Mouse (Mus musculus): Measurements from ENCODE around the gene Cfap100. TPM values are rescaled to one million over a fixed set of nuclear protein-coding genes. Genes with fewer than 3 reads are reported as not detected.

The Cfap100 gene
- total RNA-seq, 2 experiments from 2014 or later, result 0.30 TPM; not detected in 1

DNA sequence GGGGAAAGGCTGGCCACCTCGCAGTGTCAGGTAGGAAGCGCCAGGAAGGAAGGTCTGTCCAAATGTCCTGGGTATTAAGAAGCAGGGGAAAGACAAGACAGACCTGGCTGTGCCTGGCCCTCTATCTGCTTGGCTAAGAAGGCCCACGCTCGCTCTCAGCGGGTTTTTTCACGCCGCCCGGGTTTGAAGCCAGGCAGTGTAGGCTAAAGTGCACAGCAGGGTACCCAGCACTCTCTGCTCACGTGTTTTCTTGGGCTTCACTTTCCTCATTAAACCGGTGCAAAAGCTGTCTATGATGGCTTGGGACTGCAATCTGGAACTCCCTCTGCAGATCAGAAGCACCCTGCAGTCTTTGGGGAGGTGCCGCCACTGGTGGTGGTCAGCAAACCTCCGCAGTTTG is 33.2 kb upstream of the Cfap100 start:
- intact Hi-C loops (cut with DNase I), result loop anchor here (2.0 kb wide), 1 partner anchor 47 kb away; no protein-coding TSS in a partner anchor
- no peak for DNase-seq

DNA sequence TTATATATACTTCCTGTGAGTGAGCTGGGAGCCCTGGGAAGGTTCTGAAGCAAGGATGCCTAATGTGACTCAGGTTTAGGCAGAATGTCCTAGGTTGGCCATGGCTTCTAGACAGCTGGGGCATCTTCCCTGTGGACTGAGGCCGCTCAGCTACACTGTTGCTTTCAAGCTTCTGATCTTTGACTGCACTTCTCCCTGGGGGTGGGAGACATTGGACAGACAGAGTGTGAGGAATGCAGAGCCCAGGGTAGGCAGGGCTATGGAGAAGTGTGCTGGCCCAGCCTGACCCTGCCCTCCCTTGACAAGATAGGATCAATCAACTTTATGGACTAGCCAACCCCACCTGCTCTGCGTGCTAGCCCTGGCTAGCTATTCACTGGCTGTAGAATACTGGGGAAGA is 32.6 kb upstream of the Cfap100 start:
- intact Hi-C loops (cut with DNase I), result no loop called here
- DNase-seq, result no peak

GRCm38 (mm10) chr6:90457421-90457820 is 28.8 kb upstream of the Cfap100 start:
- DNase-seq, result no peak
- intact Hi-C loops (cut with DNase I), result no loop called here

- intact Hi-C loops (cut with DNase I), result no loop called here
- no peak for DNase-seq
These were observed 25.2 kb upstream of the Cfap100 start for GRCm38 (mm10) chr6:90453751-90454150.

DNA sequence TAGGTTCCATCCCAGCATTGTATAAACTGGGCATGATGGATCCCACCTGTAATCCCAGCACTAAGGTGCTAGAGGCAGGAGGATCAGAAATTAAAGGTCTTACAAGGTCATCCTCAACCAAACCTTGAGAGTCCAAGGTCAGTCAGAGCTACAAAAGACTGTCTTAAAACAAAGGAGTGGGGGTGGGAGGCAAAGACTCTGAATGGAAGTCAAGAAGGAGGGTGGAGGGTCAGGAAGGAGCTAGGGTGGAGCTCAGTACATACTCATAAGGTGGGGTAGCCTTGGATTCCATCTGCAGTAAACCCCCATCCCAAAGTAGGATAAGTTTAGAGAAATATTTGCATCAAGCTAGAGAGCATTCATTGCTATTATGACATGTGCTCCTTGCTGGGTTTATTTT is 24.0 kb upstream of the Cfap100 start:
- DNase-seq, result no peak
- intact Hi-C loops (cut with DNase I), result no loop called here

DNA sequence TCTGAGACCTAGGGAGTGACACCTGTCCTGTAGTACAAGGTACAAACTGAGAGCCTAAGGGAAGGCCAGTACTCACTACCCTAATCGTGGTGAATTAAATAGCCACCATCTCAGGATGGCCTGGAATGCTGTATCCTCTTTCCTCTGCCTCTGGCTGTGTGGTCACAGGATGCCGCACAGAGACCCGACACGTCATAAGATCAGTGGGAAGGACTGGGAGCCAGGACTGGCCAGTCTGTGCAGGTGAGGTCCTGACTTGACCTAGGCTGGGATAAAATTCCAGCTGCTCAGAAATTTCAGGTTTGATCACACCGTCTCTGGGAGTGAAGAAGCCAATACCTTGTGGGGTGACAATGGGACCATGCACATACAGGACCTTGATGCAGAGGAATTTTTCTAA is 22.9 kb upstream of the Cfap100 start:
- intact Hi-C loops (cut with DNase I), result no loop called here
- DNase-seq, result no peak

GRCm38 (mm10) chr6:90450697-90451096 is 22.1 kb upstream of the Cfap100 start:
- DNase-seq, result peak; percentile 60 to 62
- intact Hi-C loops (cut with DNase I), result loop anchor here (1.0 kb wide), 1 partner anchor 65 kb away; no protein-coding TSS in a partner anchor

GRCm38 (mm10) chr6:90450179-90450578 is 21.6 kb upstream of the Cfap100 start:
- DNase-seq, result peak; percentile 81 to 89
- intact Hi-C loops (cut with DNase I), result loop anchor here (1.0 kb wide), 1 partner anchor 65 kb away; no protein-coding TSS in a partner anchor

DNA sequence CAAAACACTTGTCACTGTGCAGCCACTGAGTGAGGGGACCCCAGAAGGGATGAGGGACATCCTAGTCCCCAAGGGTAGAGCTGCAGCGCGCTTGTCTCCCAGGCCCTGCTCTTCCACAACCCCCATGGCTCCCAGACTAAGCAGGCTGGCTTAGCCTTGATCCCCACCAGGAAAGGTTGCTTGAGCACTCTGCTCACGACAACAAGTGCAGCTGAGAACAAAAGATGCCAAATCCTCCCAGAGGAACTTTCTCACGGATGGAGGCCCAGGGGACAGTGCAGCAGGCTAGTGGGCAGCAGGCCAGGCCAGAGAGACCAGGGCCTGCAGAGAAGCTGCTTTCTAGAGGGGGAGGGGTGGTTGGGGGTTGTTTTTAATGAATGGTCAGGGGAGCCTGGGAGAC is 18.3 kb upstream of the Cfap100 start:
- intact Hi-C loops (cut with DNase I), result loop anchor here (5.0 kb wide), 1 partner anchor 90 kb away; no protein-coding TSS in a partner anchor
- DNase-seq, result no peak

DNA sequence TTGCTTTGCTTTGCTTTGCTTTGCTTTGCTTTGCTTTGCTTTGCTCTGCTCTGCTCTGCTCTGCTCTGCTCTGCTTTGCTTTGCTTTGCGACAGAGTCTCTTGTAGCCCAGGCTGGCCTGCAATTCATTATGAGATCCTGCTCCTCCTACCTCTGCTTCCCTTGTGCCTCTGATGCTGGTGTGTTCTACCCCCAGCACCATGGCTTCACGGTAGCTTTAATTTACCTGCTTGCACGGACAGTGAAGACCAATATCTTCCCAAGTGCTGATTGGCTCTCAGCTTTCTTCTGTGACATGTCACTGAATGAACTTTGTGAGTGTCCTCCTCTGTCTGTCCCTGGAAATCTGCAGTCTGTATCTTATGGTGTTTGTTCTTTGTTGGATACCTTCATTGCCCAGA is 8.4 kb upstream of the Cfap100 start:
- no peak for DNase-seq
- intact Hi-C loops (cut with DNase I), result loop anchor here (10.0 kb wide), 1 partner anchor 138 kb away; no protein-coding TSS in a partner anchor

DNA sequence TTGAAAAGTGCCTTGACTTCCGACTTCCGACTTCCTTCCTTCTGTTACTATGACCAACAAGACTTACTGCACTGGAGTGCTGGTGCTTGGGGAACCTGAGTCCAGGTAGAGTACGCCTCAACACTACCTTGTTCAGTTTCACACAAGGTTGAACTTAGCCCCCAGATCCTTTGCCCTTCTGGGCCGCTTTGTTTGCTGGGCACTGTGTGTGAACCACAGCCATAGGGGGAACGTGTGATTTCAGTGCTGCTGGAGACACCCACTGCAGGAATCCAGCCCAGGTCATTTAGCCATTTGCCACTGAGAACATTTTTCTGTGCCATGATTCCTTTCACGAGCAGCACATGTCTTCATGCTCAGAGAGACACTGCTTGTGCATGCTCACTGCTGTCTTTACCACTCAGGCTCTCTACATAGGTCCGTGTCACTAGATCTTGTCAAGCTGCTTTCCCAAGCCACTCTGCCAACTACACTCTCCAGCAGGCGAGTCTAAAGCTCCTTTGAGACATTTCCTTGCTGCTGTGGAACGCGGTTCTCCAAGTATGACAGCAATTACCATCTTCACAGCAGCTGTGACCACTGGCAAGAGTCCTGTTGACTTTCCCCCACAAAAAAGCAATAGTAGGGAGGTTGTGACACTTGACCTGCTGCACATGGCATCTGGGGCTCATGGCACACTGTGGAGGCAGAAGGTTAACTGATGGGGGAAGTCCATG is 7.8 kb upstream of the Cfap100 start:
- DNase-seq, result no peak
- intact Hi-C loops (cut with DNase I), result loop anchor here (10.0 kb wide), 1 partner anchor 138 kb away; no protein-coding TSS in a partner anchor

DNA sequence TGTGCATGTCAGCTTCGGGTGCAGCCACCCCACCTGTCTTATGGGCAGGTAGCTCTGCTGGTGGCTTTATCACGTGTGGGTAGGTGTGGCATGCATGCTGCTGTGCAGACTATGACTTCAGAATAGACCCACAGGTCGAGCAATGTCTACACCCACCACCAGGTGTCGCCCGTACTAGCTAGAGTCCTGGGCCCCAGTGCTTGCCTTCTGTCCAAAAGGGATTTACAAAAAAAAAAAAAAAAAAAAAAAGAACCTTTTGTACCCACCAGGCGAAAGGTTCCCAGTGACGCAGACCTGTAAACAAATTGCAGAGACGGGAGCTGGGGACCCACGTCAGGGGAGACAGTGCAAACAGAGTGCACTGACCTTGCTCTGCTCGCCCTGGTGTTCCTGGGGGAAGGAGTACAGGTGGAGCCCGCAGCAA is 6.6 kb upstream of the Cfap100 start:
- intact Hi-C loops (cut with DNase I), result loop anchor here (10.0 kb wide), 1 partner anchor 140 kb away; no protein-coding TSS in a partner anchor
- peak; percentile 68 to 73 for DNase-seq

- DNase-seq, result no peak
- intact Hi-C loops (cut with DNase I), result loop anchor here (5.0 to 10.0 kb wide), 2 partner anchors 103 to 140 kb away; no protein-coding TSS in a partner anchor
These were observed 6.1 kb upstream of the Cfap100 start for GRCm38 (mm10) chr6:90434687-90435086.

- intact Hi-C loops (cut with DNase I), result loop anchor here (5.0 to 10.0 kb wide), 2 partner anchors 106 to 143 kb away; no protein-coding TSS in a partner anchor
- peak in 1 of 2 experiments; percentile 42 for DNase-seq
These were observed 2.9 kb upstream of the Cfap100 start for GRCm38 (mm10) chr6:90431487-90431886.

DNA sequence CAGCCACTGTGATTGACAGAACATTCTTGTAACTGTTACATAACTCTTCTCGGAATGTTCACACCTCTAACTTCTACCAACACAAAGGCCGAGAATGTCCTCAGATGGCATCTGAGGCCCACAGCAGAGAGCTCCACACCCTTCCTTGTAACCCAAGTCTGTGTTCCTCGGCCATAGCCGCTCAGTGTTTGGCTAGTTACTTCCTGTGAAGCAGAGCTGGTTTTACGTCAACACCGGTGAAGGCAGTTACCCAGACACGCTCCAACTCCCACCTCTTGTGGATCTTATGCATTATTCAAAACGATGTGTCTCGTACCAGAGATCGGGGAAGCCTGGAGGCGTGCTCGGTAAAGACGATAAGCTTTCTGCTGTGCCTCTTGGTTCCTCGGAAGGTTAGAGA is 1.3 kb upstream of the Cfap100 start:
- intact Hi-C loops (cut with DNase I), result loop anchor here (5.0 to 10.0 kb wide), 4 partner anchors 95 to 755 kb away; partner anchors contain the start of gene Uroc1
- no peak for DNase-seq

DNA sequence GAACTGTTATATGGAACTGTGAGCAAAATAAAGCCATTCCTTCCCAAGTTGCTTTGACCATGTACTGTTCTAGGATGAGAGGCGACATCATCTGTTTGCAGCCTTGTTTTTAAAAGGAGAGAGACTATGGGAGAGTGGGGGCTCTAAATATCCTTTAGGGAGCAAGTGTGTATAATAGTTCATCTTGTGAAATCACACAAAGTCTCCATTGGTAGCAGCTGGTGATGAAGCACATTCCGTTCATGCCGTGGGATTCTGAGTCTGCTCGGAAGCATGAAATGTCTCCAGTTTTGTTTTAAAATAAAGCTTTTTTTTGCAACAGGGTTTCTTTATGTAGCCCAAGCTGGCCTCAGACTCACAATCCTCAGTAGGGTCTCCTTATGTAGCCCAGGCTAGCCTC is 2.6 kb downstream of the Cfap100 start:
- DNase-seq, result no peak
- intact Hi-C loops (cut with DNase I), result loop anchor here (10.0 kb wide), 2 partner anchors 91 to 751 kb away; partner anchors contain the start of gene Uroc1

- intact Hi-C loops (cut with DNase I), result loop anchor here (10.0 kb wide), 2 partner anchors 91 to 751 kb away; partner anchors contain the start of gene Uroc1
- DNase-seq, result no peak
These were observed 3.2 kb downstream of the Cfap100 start for GRCm38 (mm10) chr6:90425361-90425760.

- DNase-seq, result peak; percentile 64 to 67
- intact Hi-C loops (cut with DNase I), result loop anchor here (10.0 kb wide), 2 partner anchors 88 to 748 kb away; partner anchors contain the start of gene Uroc1
These were observed 6.0 kb downstream of the Cfap100 start for GRCm38 (mm10) chr6:90422565-90422964.

- intact Hi-C loops (cut with DNase I), result no loop called here
- no peak for DNase-seq
These were observed 16.7 kb downstream of the Cfap100 start for GRCm38 (mm10) chr6:90411926-90412325.

GRCm38 (mm10) chr6:90410972-90411371 is 17.6 kb downstream of the Cfap100 start:
- intact Hi-C loops (cut with DNase I), result no loop called here
- DNase-seq, result no peak

DNA sequence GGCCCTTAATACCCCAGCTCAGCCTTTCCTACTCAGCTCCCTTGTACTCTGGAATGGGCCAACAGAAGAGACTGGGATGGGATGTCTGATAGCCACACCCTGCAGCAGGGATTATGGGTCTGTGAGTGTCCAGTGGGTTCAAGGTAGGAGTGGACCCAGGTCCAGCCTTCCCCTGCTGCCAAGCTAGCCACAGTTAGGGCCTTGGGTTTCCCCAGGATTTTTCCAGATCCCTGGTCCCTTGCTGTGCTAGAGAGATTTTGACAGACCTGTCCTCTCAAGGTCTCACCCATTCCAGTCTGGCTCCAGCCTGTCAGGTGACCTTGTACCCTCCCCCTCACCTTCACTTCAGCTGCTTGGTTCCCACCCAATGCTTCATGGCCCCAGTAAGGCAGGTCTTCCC is 20.0 kb downstream of the Cfap100 start:
- no peak for DNase-seq
- intact Hi-C loops (cut with DNase I), result no loop called here

DNA sequence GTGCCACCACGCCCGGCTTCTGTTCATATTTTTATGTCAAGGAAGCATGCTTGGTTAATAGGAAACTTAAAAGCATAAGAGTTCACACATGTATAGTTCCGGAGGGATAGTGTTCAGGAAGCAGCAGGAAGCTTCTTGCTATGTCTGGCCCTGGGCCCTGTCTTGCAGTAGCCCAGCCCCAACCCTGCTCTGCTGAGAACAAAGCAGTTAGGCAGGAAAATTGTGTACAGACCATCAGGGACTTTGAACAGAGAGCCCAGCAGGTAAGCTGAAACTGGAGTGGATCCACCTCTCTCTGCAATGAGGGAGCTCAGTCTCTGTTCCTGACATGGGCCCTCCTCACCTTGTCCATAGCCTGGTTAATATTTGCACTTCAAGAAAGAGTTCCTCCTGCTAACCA is 31.3 kb downstream of the Cfap100 start:
- DNase-seq, result no peak
- intact Hi-C loops (cut with DNase I), result no loop called here

Data from gastrocnemius, postnatal 36 days (tissue).